Mouse (Mus musculus) small intestine, adult 2 months (tissue): ENCODE measurements around the gene Tbc1d2b. TPM values are rescaled to one million over a fixed set of nuclear protein-coding genes. Genes with fewer than 3 reads are reported as not detected.

ENCODE experiments used
- H3K27ac ChIP-seq: fragments of 200-500 bp; 2 replicates; pipeline ENCODE4 v1.5.1; 2012; ENCODE audit warnings: low read depth, low read length, control low read depth, inconsistent platforms; ENCODE audit not compliant: insufficient read depth
- H3K27me3 ChIP-seq: fragments of 200-500 bp; 2 replicates; pipeline ENCODE4 v1.6.1; 2012; ENCODE audit warnings: mild to moderate bottlenecking, moderate library complexity, low read length, inconsistent platforms; ENCODE audit not compliant: control insufficient read depth, insufficient read depth
- H3K36me3 ChIP-seq: fragments of 200-500 bp; 2 replicates; pipeline ENCODE4 v1.6.1; 2012; ENCODE audit warnings: mild to moderate bottlenecking, low read length, control low read depth, inconsistent platforms; ENCODE audit not compliant: control insufficient read depth, insufficient read depth
- H3K4me1 ChIP-seq: fragments of 200-500 bp; 2 replicates; pipeline ENCODE4 v1.6.1; 2012; ENCODE audit warnings: low read length, inconsistent platforms, mixed read lengths; ENCODE audit not compliant: control insufficient read depth, insufficient read depth, insufficient read length
- H3K4me3 ChIP-seq: fragments of 200-500 bp; 2 replicates; pipeline ENCODE4 v1.5.1; 2012; ENCODE audit warnings: low read depth, mild to moderate bottlenecking, control low read depth, inconsistent platforms, low read length, moderate library complexity
- CTCF ChIP-seq: fragments of 200-500 bp; IDR thresholded peaks from 2 replicates; pipeline ENCODE4 v1.5.1; 2012; ENCODE audit warnings: low read depth, mild to moderate bottlenecking, control low read depth, inconsistent platforms, low read length, moderate library complexity, mixed read lengths; ENCODE audit not compliant: insufficient replicate concordance, insufficient read length; ENCODE audit errors: extremely low read depth
- POLR2A ChIP-seq: fragments of 200-500 bp; IDR thresholded peaks from 2 replicates; pipeline ENCODE4 v1.6.1; 2012; ENCODE audit warnings: low read depth, mild to moderate bottlenecking, control low read depth, inconsistent platforms, low read length, moderate library complexity
- WGBS: fragments of 180-500 bp; shearing (Covaris S2); methylation state at CpG from one replicate; pipeline ENCODE4 v1.1.7; 2018; 5-methylcytosine and 5-hydroxymethylcytosine counted together
- polyA plus RNA-seq: library from polyadenylated mRNA; depleted of rRNA; stranded (reverse); fragments of >200 nt; gene quantifications from 2 replicates; pipeline ENCODE4 v1.2.3, GENCODE M21; 2012; rRNA removed

The Tbc1d2b gene
- 9.6 and 13.1 TPM in 2 replicates for polyA plus RNA-seq

- Histone ChIP-seq H3K27ac (peak within 1 kb of the TSS; percentile 65), H3K27me3 (no peaks in the 10 kb centered on the region), H3K4me1 (peaks cover 11% of the 10 kb centered on the region), H3K36me3 (no peaks in the 10 kb centered on the region), H3K4me3 (peak within 1 kb of the TSS; percentile 87)
- TF ChIP-seq CTCF, result no peak
- TF ChIP-seq POLR2A, result no peak
- under 1% methylated on average over 65 of the region's 74 CpGs for WGBS
Measured at GRCm38 (mm10) chr9:90270193-90270943, at the start of gene Tbc1d2b. Tbc1d2b (minus strand) TSS chr9:90270804.

DNA sequence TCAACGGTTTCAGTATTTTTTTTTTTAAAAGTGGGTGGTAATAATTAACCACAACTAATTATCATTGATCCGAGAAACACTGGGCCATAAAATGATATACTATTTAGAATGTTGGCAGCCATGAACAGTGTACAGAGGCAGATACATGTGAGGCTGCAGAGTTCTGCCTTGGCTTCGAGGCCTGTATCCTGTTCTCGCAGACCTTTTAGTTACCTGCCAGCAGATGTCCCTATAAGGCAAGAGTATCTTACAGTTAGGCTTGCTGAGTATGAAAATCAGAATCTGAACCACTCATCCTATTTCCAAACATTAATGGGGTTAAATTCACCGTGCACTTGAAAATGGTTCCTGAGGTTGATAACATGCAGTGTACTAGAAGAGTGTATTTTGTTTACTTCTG is 45.7 kb upstream of the Tbc1d2b start:
- Histone ChIP-seq H3K4me3 (no peak overlapping the region), H3K27me3 (no peaks in the 10 kb centered on the region), H3K36me3 (no peaks in the 10 kb centered on the region), H3K4me1 (no peaks in the 10 kb centered on the region), H3K27ac (no peak overlapping the region)
- TF ChIP-seq POLR2A (no peak), CTCF (no peak)
- WGBS, result 25% methylated on average over 5 of the region's 5 CpGs

DNA sequence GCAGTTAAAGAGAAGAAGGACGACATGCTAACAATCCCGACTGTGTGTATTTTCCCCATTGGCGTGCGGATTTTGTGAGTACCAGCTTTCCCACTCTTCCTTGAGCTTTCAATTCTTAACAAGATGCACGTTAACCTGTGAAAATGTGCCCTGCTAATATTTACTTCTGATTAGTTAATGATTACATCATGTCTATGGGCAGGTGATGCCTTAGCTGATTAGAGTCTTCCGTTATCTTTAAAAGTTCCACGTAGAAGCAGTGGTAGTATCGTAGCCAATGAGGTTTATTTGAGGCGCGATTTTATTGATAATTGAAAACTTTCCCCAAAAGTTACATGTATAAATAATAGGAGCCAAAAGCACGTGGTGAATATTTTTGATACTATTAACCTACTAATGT is 45.1 kb upstream of the Tbc1d2b start:
- H3K27me3 ChIP-seq, result no peaks in the 10 kb centered on the region
- H3K4me1 ChIP-seq, result no peaks in the 10 kb centered on the region
- no peaks in the 10 kb centered on the region for H3K36me3 ChIP-seq
- WGBS, result 29% methylated on average over 11 of the region's 11 CpGs
- no peak overlapping the region for H3K4me3 ChIP-seq
- no peak overlapping the region for H3K27ac ChIP-seq
- TF ChIP-seq CTCF, result no peak
- no peak for TF ChIP-seq POLR2A

GRCm38 (mm10) chr9:90304254-90304653 is 33.6 kb upstream of the Tbc1d2b start:
- WGBS, result 97% methylated on average over 2 of the region's 2 CpGs
- H3K27me3 ChIP-seq, result no peaks in the 10 kb centered on the region
- no peaks in the 10 kb centered on the region for H3K4me1 ChIP-seq
- H3K36me3 ChIP-seq, result no peaks in the 10 kb centered on the region
- TF ChIP-seq POLR2A (no peak), CTCF (no peak)
- no peak overlapping the region for H3K27ac ChIP-seq
- no peak overlapping the region for H3K4me3 ChIP-seq

DNA sequence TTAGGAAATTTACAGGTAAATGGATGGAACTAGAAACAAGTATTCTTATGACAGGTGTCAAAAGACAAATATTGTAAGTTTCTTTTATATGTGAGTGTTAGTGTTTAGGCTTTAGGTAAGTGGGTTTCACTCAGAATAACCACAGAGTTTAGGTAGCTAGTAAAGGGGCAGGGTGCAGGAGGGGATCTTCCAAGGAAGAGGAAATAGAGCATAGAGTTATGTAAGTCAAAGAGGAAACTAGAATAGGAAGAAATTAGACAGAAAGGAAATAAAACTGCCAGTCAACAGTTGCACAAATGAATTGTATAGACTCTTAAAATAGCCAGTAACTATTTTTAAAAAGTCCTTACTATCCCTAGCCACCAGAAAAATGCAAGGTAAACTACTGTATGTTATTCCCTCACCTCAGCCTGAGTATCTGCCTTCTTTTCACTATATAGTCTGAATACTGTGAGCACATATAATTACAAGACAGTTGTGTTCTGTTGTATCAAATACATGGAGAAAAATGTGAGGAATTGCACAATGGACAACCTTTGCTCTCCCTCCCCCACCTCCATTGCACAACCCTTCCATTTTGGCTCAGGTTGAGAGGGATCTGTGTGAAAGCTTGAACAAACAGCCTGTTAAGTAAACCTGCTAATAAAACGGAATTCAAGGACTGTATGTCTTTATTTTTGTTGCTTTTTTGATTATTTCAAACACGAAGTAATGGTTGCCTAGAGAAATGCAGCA is 32.7 kb upstream of the Tbc1d2b start:
- Histone ChIP-seq H3K4me1 (no peaks in the 10 kb centered on the region), H3K4me3 (no peak overlapping the region), H3K27me3 (no peaks in the 10 kb centered on the region), H3K27ac (no peak overlapping the region), H3K36me3 (no peaks in the 10 kb centered on the region)
- 15% methylated on average over 2 of the region's 2 CpGs for WGBS
- TF ChIP-seq CTCF (no peak), POLR2A (no peak)

- no peaks in the 10 kb centered on the region for H3K36me3 ChIP-seq
- no peaks in the 10 kb centered on the region for H3K27me3 ChIP-seq
Measured at GRCm38 (mm10) chr9:90302670-90303069, 32.1 kb upstream of the Tbc1d2b start.

DNA sequence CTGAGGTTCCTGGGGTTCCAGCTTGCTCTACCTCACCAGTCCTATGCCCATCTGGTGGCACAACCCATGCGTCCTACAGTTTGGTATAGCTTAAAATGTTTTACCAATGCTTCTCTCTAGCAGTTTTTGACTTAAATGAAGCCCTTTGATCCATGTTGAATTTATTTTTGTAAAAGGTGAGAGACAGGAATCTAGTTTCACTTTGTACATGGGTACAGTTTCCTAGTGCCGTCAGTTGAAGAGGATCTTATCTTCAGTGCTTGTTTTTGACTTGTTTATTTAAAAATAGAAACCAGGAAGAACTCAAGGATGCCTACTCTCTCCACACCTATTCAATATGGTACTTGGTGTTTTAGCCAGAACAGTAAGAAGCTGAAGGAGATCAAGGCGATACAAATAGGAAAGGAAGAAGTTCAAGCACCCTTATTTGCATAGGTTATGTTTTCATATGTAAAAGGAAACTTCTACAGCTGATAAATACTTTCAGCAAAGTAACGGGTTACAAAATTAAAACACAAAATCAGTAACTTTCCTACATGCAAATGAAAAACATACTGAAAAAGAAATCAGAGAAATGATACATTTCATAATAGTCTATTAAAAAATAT is 30.6 kb upstream of the Tbc1d2b start:
- 76% methylated on average over 4 of the region's 4 CpGs for WGBS
- Histone ChIP-seq H3K4me1 (no peaks in the 10 kb centered on the region), H3K27me3 (no peaks in the 10 kb centered on the region), H3K4me3 (no peak overlapping the region), H3K36me3 (no peaks in the 10 kb centered on the region), H3K27ac (no peak overlapping the region)
- TF ChIP-seq POLR2A (no peak), CTCF (no peak)

More at GRCm38 (mm10) chr9:90302670-90303069, 32.1 kb upstream of the Tbc1d2b start:
- Histone ChIP-seq H3K4me3 (no peak overlapping the region), H3K4me1 (no peaks in the 10 kb centered on the region), H3K27ac (no peak overlapping the region)
- 74% methylated on average over 4 of the region's 4 CpGs for WGBS
- no peak for TF ChIP-seq POLR2A
- TF ChIP-seq CTCF, result no peak
